8 mouse cellular contexts compared by ENCODE assay signal in genomic region chr9:13297668-13298512, GRCm38 (mm10). TPM values are rescaled to one million over a fixed set of nuclear protein-coding genes. Genes with fewer than 3 reads are reported as not detected.
A peak's percentile ranks its signal among the peaks of the same experiment; 100 is the strongest.
DNase-seq lines count a peak whose midpoint lies in the region; ATAC-seq lines count a peak whose summit lies in the region.

TSS of gene Maml2 (plus strand) at chr9:13297957.

- peak within 1 kb of the TSS; percentile 98 for H3K4me2 ChIP-seq in hindbrain, embryonic 12.5 days (replicated peaks)

- peak; percentile 79 for ATAC-seq in hindbrain, embryonic 12.5 days (ENCODE audit: low FRiP score)
- ATAC-seq in megakaryocyte progenitor cell, adult 5-6 weeks (replicated peaks; ENCODE audit: poor library complexity) = peak; percentile 41

- no peaks in the 10 kb centered on the region for H3K9me3 ChIP-seq in hindbrain, embryonic 12.5 days (replicated peaks)

- DNase-seq in Muller cell, postnatal 12 days (ENCODE audit: inconsistent ontology term) = peak; percentile 92
- DNase-seq in cerebellum, adult 11-12 months = peak; percentile 81
- DNase-seq in frontal cortex, postnatal 10 days (ENCODE audit: low spot score in 2 of 2) = peak; percentile 53 to 59
- peak; percentile 61 to 70 for DNase-seq in layer of hippocampus, postnatal 36 days
- DNase-seq in right cerebral cortex, postnatal 14 days = peak; percentile 43
- peak; percentile 46 for DNase-seq in yolk sac, embryonic 10.5 days (ENCODE audit: low spot score)

- peak within 1 kb of the TSS; percentile 79 for H3K9ac ChIP-seq in hindbrain, embryonic 12.5 days

- peak within 1 kb of the TSS; percentile 87 for H3K27ac ChIP-seq in hindbrain, embryonic 12.5 days

- no peaks in the 10 kb centered on the region for H3K27me3 ChIP-seq in hindbrain, embryonic 12.5 days

- no peaks in the 10 kb centered on the region for H3K36me3 ChIP-seq in hindbrain, embryonic 12.5 days

- H3K4me1 ChIP-seq in hindbrain, embryonic 12.5 days = peaks cover 52% of the 10 kb centered on the region

- H3K4me3 ChIP-seq in hindbrain, embryonic 12.5 days = peak within 1 kb of the TSS; percentile 57

- under 1% methylated on average over 23 of the region's 23 CpGs for WGBS in hindbrain, embryonic 12.5 days

RNA-seq across cellular contexts. Expression of gene Maml2, which starts in this region (rescaled TPM):
- 13.6 and 14.1 TPM in 2 replicates for polyA plus RNA-seq in hindbrain, embryonic 12.5 days (2016; fragmentation: Nextera tagmentation; extraction: Ambion mirVana)
- 10 to 100 TPM; 21.2 to 28.9 TPM for total RNA-seq in layer of hippocampus, postnatal 36 days (2021)
- 1.1 and 2.9 TPM in 2 replicates for total RNA-seq in megakaryocyte progenitor cell, adult 5-6 weeks (2015)
- total RNA-seq in megakaryocyte progenitor cell, adult 5-6 weeks (2017) = 0.46 and 0.71 TPM in 2 replicates

Comparison
In these comparisons a context has a peak if more than half of its experiments do, and no peak if none do; other contexts are left out.
1. Peak in every context shown above with its lines: DNase-seq, ATAC-seq, H3K4me3 ChIP-seq and H3K27ac ChIP-seq.
2. RNA of gene Maml2 (total RNA-seq): 21.2 to 28.9 TPM in layer of hippocampus, postnatal 36 days; 0.46 to 2.9 TPM in megakaryocyte progenitor cell, adult 5-6 weeks; every median in the first group is over 4 times any median in the second.